Mouse (Mus musculus) heart, adult 8-10 months (tissue): Measurements from ENCODE around the gene Gm21834. TPM values are rescaled to one million over a fixed set of nuclear protein-coding genes. Genes with fewer than 3 reads are reported as not detected.

ENCODE experiments used
- DNase-seq: peaks from one replicate; pipeline ENCODE4 v3.0.0; 2022; ENCODE audit warnings: low spot score
- total RNA-seq, 4 experiments: library from RNA; stranded (reverse); gene quantifications; 2 replicates each; pipeline ENCODE4 v1.2.4; 2022

Gene Gm21834
- total RNA-seq = not detected

GRCm38 (mm10) chr17:57742119-57742518, at the start of gene Gm21834:
TSS of gene Gm21834 (minus strand) at chr17:57742219.
- no peak for DNase-seq

- DNase-seq = no peak
Observed at GRCm38 (mm10) chr17:57788161-57788799, 46.3 kb upstream of the Gm21834 start.

GRCm38 (mm10) chr17:57770904-57771303, 28.9 kb upstream of the Gm21834 start:
- DNase-seq = no peak

GRCm38 (mm10) chr17:57768622-57769610, 26.9 kb upstream of the Gm21834 start, which contains the start of gene Cntnap5c:
TSS of gene Cntnap5c (plus strand) at chr17:57769570.
- DNase-seq = no peak

- no peak for DNase-seq
Observed at GRCm38 (mm10) chr17:57767306-57767705, 25.3 kb upstream of the Gm21834 start.

GRCm38 (mm10) chr17:57758033-57758432, 16.0 kb upstream of the Gm21834 start:
- no peak for DNase-seq

GRCm38 (mm10) chr17:57694791-57695190, 47.2 kb downstream of the Gm21834 start:
- no peak for DNase-seq

Other genes with a start within 250 kb of the Gm21834 start
- under 1 TPM in 1 of 4 experiments, not detected in 3; 0.03 TPM for gene Vmn2r120, start 196.7 kb downstream of the Gm21834 start, total RNA-seq
- gene Cntnap5c, start 27.4 kb upstream of the Gm21834 start, total RNA-seq = not detected